Mouse (Mus musculus) heart, embryonic 10.5 days (tissue): ENCODE results near the gene Slc35e3. TPM values are rescaled to one million over a fixed set of nuclear protein-coding genes. Genes with fewer than 3 reads are reported as not detected.
"Not testable (repeated sequence)": the region's sequence is repeated elsewhere in the genome, so short reads cannot be mapped to it uniquely, and the experiment has no call there.

Experiments
- DNase-seq: peaks from one replicate; pipeline ENCODE4 v3.0.0-alpha.2; 2017; ENCODE audit warnings: low spot score
- H3K27ac ChIP-seq: fragments of 300-500 bp; sonication (generic); 2 replicates; pipeline ENCODE4 v1.5.1; 2016; ENCODE audit warnings: mild to moderate bottlenecking
- H3K27me3 ChIP-seq: fragments of 300-500 bp; sonication (generic); 2 replicates; pipeline ENCODE4 v1.6.1; 2016; ENCODE audit warnings: mild to moderate bottlenecking; ENCODE audit not compliant: poor library complexity, insufficient read depth, severe bottlenecking
- H3K36me3 ChIP-seq: fragments of 300-500 bp; sonication (generic); 2 replicates; pipeline ENCODE4 v1.6.1; 2016; ENCODE audit warnings: mild to moderate bottlenecking, moderate library complexity
- H3K4me1 ChIP-seq: fragments of 300-500 bp; sonication (generic); 2 replicates; pipeline ENCODE4 v1.6.1; 2016; ENCODE audit warnings: mild to moderate bottlenecking
- H3K4me3 ChIP-seq: fragments of 300-500 bp; sonication (generic); 2 replicates; pipeline ENCODE4 v1.5.1; 2016; ENCODE audit warnings: mild to moderate bottlenecking, moderate library complexity
- H3K9me3 ChIP-seq: fragments of 300-500 bp; sonication (generic); 2 replicates; pipeline ENCODE4 v1.6.1; 2016; ENCODE audit warnings: mild to moderate bottlenecking, moderate library complexity
- WGBS: fragments of 180-500 bp; shearing (Covaris S2); methylation state at CpG from one replicate; pipeline ENCODE4 v1.1.7; 2016; 5-methylcytosine and 5-hydroxymethylcytosine counted together
- polyA plus RNA-seq: library from polyadenylated mRNA; unstranded; fragments of >200 nt; fragmentation: Nextera tagmentation; extraction: Ambion mirVana; gene quantifications from 2 replicates; pipeline ENCODE4 v1.2.1, GENCODE M21; 2016

The Slc35e3 gene
- polyA plus RNA-seq, 1 experiment from 2014 or later, result 14.9 TPM

- no peaks in the 10 kb centered on the region for H3K27me3 ChIP-seq
- WGBS, result 96% methylated on average over 6 of the region's 6 CpGs
- DNase-seq, result no peak
- peaks cover 8% of the 10 kb centered on the region; the same call in 1 of the 2 replicates for H3K4me1 ChIP-seq
- H3K36me3 ChIP-seq, result peaks cover 86% of the 10 kb centered on the region
- H3K4me3 ChIP-seq, result no peak overlapping the region
- no peak overlapping the region for H3K27ac ChIP-seq
- H3K9me3 ChIP-seq, result no peaks in the 10 kb centered on the region
Measured at GRCm38 (mm10) chr10:117704964-117705335, 41.2 kb downstream of the Slc35e3 start.

- not testable (repeated sequence) for H3K4me3 ChIP-seq, H3K27me3 ChIP-seq, DNase-seq, H3K27ac ChIP-seq, H3K9me3 ChIP-seq, H3K4me1 ChIP-seq
- 94% methylated on average over 6 of the region's 6 CpGs for WGBS
- H3K36me3 ChIP-seq, result peaks cover 91% of the 10 kb centered on the region
Measured at GRCm38 (mm10) chr10:117704314-117704963, 41.7 kb downstream of the Slc35e3 start.

GRCm38 (mm10) chr10:117703506-117703905, 42.7 kb downstream of the Slc35e3 start:
- peaks cover 4% of the 10 kb centered on the region; the same call in 1 of the 2 replicates for H3K4me1 ChIP-seq
- H3K4me3 ChIP-seq, result no peak overlapping the region
- H3K36me3 ChIP-seq, result peaks cover 94% of the 10 kb centered on the region
- DNase-seq, result no peak
- WGBS, result 91% methylated on average over 3 of the region's 3 CpGs
- H3K27me3 ChIP-seq, result no peaks in the 10 kb centered on the region
- no peaks in the 10 kb centered on the region for H3K9me3 ChIP-seq
- no peak overlapping the region for H3K27ac ChIP-seq

GRCm38 (mm10) chr10:117702024-117702833, 43.9 kb downstream of the Slc35e3 start:
- Histone ChIP-seq H3K27ac (no peak overlapping the region), H3K27me3 (no peaks in the 10 kb centered on the region), H3K36me3 (peaks cover 95% of the 10 kb centered on the region), H3K9me3 (no peaks in the 10 kb centered on the region), H3K4me3 (no peak overlapping the region), H3K4me1 (peaks cover 4% of the 10 kb centered on the region; the same call in 1 of the 2 replicates)
- no peak for DNase-seq
- 91% methylated on average over 6 of the region's 6 CpGs for WGBS

- Histone ChIP-seq H3K4me1 (no peaks in the 10 kb centered on the region), H3K9me3 (no peaks in the 10 kb centered on the region), H3K27me3 (no peaks in the 10 kb centered on the region), H3K27ac (no peak overlapping the region), H3K36me3 (peaks cover 95% of the 10 kb centered on the region), H3K4me3 (no peak overlapping the region)
- WGBS, result 90% methylated on average over 6 of the region's 6 CpGs
- peak; percentile 51 for DNase-seq
Measured at GRCm38 (mm10) chr10:117701034-117701829, 44.9 kb downstream of the Slc35e3 start.

GRCm38 (mm10) chr10:117700450-117700849, 45.7 kb downstream of the Slc35e3 start:
- Histone ChIP-seq H3K27me3 (no peaks in the 10 kb centered on the region), H3K27ac (no peak overlapping the region), H3K4me1 (no peaks in the 10 kb centered on the region), H3K9me3 (no peaks in the 10 kb centered on the region), H3K4me3 (no peak overlapping the region), H3K36me3 (peaks cover 99% of the 10 kb centered on the region)
- whole genome bisulfite sequencing, result 79% methylated on average over 1 of the region's 1 CpGs
- DNase-seq, result no peak

DNA sequence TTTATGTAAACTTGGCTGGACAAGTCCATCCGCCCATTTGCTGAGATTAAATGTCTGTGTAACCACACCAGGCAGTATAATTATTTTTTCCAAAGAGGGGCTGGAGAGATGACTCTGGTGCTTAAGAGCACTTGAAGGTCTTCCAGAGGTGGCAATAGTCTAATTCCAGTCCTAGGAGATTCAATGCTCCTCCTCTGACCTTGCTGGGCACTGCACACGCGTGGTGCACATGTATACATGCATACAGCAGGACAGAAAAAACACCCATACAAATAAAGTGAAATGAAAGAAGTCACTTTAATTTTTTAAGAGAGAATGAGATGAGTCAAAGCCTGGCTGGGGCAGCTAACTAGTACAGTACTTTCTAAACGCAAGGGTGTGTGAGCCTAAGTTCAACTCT, 46.3 kb downstream of the Slc35e3 start:
- Histone ChIP-seq H3K27me3 (no peaks in the 10 kb centered on the region), H3K36me3 (peaks cover 99% of the 10 kb centered on the region), H3K4me3 (no peak overlapping the region), H3K4me1 (no peaks in the 10 kb centered on the region), H3K27ac (no peak overlapping the region), H3K9me3 (no peaks in the 10 kb centered on the region)
- DNase-seq, result no peak
- 93% methylated on average over 4 of the region's 4 CpGs for WGBS

- Histone ChIP-seq H3K27ac (no peak overlapping the region), H3K9me3 (no peaks in the 10 kb centered on the region), H3K4me3 (no peak overlapping the region), H3K36me3 (peaks cover 99% of the 10 kb centered on the region), H3K4me1 (no peaks in the 10 kb centered on the region), H3K27me3 (no peaks in the 10 kb centered on the region)
- DNase-seq, result no peak
- WGBS, result 94% methylated on average over 10 of the region's 10 CpGs
Measured at GRCm38 (mm10) chr10:117698313-117699138, 47.6 kb downstream of the Slc35e3 start.

DNA sequence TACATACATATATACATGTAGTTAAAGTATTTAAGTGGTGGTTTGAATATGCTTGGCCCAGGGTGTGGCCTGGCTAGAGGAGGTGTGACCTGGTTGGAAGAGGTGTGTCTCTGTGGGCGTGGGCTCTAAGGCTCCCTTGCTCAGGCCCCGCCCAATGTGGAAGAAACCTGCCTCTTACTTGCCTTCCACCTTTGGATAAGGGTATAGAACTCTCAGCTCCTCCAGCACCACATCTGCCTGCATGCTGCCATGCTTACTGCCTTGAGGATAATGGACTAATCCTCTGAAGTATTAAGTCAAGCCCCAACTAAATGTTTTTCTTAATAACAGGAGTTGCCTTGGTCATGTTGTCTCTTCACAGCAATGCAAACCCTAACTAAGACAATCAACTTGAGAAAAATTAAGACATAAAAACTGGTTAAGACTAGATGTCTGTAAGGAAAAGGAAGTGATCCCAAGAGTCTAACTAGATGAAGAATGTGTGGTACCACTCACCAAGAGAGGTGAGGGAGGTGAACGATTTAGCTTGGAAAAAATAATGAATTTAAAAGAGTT, 48.5 kb downstream of the Slc35e3 start:
- H3K36me3 ChIP-seq, result peaks cover 96% of the 10 kb centered on the region
- DNase-seq, result no peak
- H3K4me3 ChIP-seq, result no peak overlapping the region
- H3K9me3 ChIP-seq, result no peaks in the 10 kb centered on the region
- H3K27ac ChIP-seq, result no peak overlapping the region
- no peaks in the 10 kb centered on the region for H3K4me1 ChIP-seq
- WGBS, result 91% methylated on average over 3 of the region's 3 CpGs
- H3K27me3 ChIP-seq, result no peaks in the 10 kb centered on the region

GRCm38 (mm10) chr10:117696827-117697560, 49.2 kb downstream of the Slc35e3 start:
- Histone ChIP-seq H3K4me3 (no peak overlapping the region), H3K4me1 (no peaks in the 10 kb centered on the region), H3K27ac (no peak overlapping the region), H3K9me3 (no peaks in the 10 kb centered on the region), H3K27me3 (no peaks in the 10 kb centered on the region), H3K36me3 (peaks cover 96% of the 10 kb centered on the region)
- no peak for DNase-seq
- 91% methylated on average over 6 of the region's 6 CpGs for WGBS

DNA sequence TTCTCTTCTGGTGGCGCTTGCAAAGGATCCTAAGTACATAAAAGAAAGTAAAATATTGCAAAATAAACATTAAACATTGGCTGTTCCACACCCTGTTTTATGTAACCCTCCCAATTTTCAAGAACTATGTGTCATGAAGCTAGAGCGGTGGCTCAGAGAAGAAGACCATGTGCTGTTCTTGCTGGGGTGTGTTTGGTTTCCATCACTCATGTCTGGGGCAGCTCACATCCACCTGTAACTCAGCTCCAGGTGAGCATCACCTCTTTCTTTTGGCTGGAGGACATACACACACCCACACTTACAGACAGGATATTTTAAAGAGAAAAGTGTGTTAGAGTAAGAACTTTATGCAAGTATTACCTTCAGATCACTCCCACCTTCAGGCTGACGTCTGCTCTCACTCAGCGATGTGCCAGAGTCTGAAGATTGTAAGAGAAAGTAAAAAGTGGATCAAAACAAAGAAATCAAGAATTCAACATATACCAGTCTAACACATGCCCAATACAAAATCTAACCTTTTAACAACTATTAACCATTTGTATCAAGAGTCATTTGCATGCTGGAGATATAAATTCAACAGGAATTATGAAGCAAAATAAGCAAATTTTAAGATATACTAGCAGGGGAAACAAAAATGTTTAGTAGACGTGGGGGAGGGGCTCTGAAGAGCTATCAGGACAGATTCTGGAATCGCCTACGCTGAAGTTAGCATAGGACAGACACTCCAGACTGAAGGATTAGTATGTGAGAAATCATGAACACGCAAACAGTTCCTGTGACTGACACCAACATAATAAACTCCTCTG, 49.9 kb downstream of the Slc35e3 start:
- DNase-seq, result no peak
- no peak overlapping the region for H3K27ac ChIP-seq
- 93% methylated on average over 8 of the region's 8 CpGs for WGBS
- H3K36me3 ChIP-seq, result peaks cover 94% of the 10 kb centered on the region
- no peaks in the 10 kb centered on the region for H3K27me3 ChIP-seq
- no peaks in the 10 kb centered on the region for H3K4me1 ChIP-seq
- H3K9me3 ChIP-seq, result no peaks in the 10 kb centered on the region
- no peak overlapping the region for H3K4me3 ChIP-seq
